Mouse (Mus musculus) cerebellum, adult (tissue): ENCODE data around the gene Atp5j.

Source experiments
- ATAC-seq: cut with Nextera tagmentation; 2 replicates; pipeline ENCODE4 v1.9.2; 2017; ENCODE audit warnings: mild to moderate bottlenecking, moderate library complexity, mixed read lengths; ENCODE audit not compliant: insufficient number of reproducible peaks, low FRiP score, low TSS enrichment

Atp5j gene

GRCm38 (mm10) chr16:84813852-84814251 is 21.6 kb downstream of the Atp5j start:
- no peak for ATAC-seq

- no peak for ATAC-seq
Measured at GRCm38 (mm10) chr16:84810254-84810653, 25.2 kb downstream of the Atp5j start.

GRCm38 (mm10) chr16:84807874-84808273 is 27.6 kb downstream of the Atp5j start:
- no peak for ATAC-seq

GRCm38 (mm10) chr16:84806175-84806574 is 29.2 kb downstream of the Atp5j start:
- no peak for ATAC-seq

GRCm38 (mm10) chr16:84804866-84805265 is 30.6 kb downstream of the Atp5j start:
- ATAC-seq, result no peak

- no peak for ATAC-seq
Measured at GRCm38 (mm10) chr16:84802217-84802616, 33.2 kb downstream of the Atp5j start.

- ATAC-seq, result no peak
Measured at GRCm38 (mm10) chr16:84800038-84800437, 35.4 kb downstream of the Atp5j start.

- no peak for ATAC-seq
Measured at GRCm38 (mm10) chr16:84796678-84797077, 38.7 kb downstream of the Atp5j start.

- ATAC-seq, result no peak
Measured at GRCm38 (mm10) chr16:84795337-84795736, 40.1 kb downstream of the Atp5j start.

GRCm38 (mm10) chr16:84793401-84793800 is 42.0 kb downstream of the Atp5j start:
- no peak for ATAC-seq

GRCm38 (mm10) chr16:84790595-84791165 is 44.7 kb downstream of the Atp5j start:
- ATAC-seq, result no peak

GRCm38 (mm10) chr16:84784966-84785365 is 50.5 kb downstream of the Atp5j start:
- no peak for ATAC-seq

- no peak for ATAC-seq
Measured at GRCm38 (mm10) chr16:84783279-84783678, 52.1 kb downstream of the Atp5j start.

- no peak for ATAC-seq
Measured at GRCm38 (mm10) chr16:84779718-84780117, 55.7 kb downstream of the Atp5j start.

GRCm38 (mm10) chr16:84778861-84779630 is 56.4 kb downstream of the Atp5j start:
- ATAC-seq, result no peak

- ATAC-seq, result no peak
Measured at GRCm38 (mm10) chr16:84778431-84778830, 57.0 kb downstream of the Atp5j start.
